Mouse (Mus musculus): ENCODE results near the gene Pced1b.

GRCm38 (mm10) chr15:97343921-97344320 lies 97.0 kb downstream of the Pced1b start:
- TF ChIP-seq POLR2A (IDR thresholded peaks at IDR 0.05; ENCODE audit: borderline replicate concordance, low read depth, low read length) = no peak
- TF ChIP-seq CTCF (IDR thresholded peaks at IDR 0.05; ENCODE audit: low read depth, low read length) = no peak
